Mouse (Mus musculus) lung, embryonic 15.5 days (tissue): Measurements from ENCODE around the gene Lgmn. TPM values are rescaled to one million over a fixed set of nuclear protein-coding genes. Genes with fewer than 3 reads are reported as not detected.

Source experiments
- ATAC-seq: fragments of 200-750 bp; cut with Nextera tagmentation; 2 replicates; pipeline ENCODE4 v1.8.0; 2017; ENCODE audit warnings: moderate number of reproducible peaks, borderline replicate concordance; ENCODE audit not compliant: low FRiP score, low TSS enrichment; ENCODE audit errors: extremely low read depth
- H3K27ac ChIP-seq: fragments of 300-500 bp; sonication (generic); 2 replicates; pipeline ENCODE4 v1.5.1; 2015; ENCODE audit warnings: moderate library complexity, mild to moderate bottlenecking, inconsistent platforms
- H3K27me3 ChIP-seq: fragments of 300-500 bp; sonication (generic); 2 replicates; pipeline ENCODE4 v1.6.1; 2015; ENCODE audit warnings: inconsistent platforms
- H3K36me3 ChIP-seq: fragments of 300-500 bp; sonication (generic); 2 replicates; pipeline ENCODE4 v1.6.1; 2015; ENCODE audit warnings: inconsistent platforms
- H3K4me1 ChIP-seq: fragments of 300-500 bp; sonication (generic); 2 replicates; pipeline ENCODE4 v1.6.1; 2015; ENCODE audit warnings: inconsistent platforms
- H3K4me2 ChIP-seq: fragments of 300-500 bp; sonication (generic); 2 replicates; pipeline ENCODE4 v1.6.1; 2015; ENCODE audit warnings: inconsistent platforms, mild to moderate bottlenecking, moderate library complexity
- H3K4me3 ChIP-seq: fragments of 300-500 bp; sonication (generic); 2 replicates; pipeline ENCODE4 v1.5.1; 2015; ENCODE audit warnings: mild to moderate bottlenecking, inconsistent platforms
- H3K9ac ChIP-seq: fragments of 300-500 bp; sonication (generic); 2 replicates; pipeline ENCODE4 v1.6.1; 2015; ENCODE audit warnings: inconsistent platforms
- H3K9me3 ChIP-seq: fragments of 300-500 bp; sonication (generic); 2 replicates; pipeline ENCODE4 v1.6.1; 2016; ENCODE audit warnings: inconsistent platforms
- WGBS: fragments of 180-500 bp; shearing (Covaris S2); methylation state at CpG from one replicate; pipeline ENCODE4 v1.1.7; 2015; 5-methylcytosine and 5-hydroxymethylcytosine counted together
- polyA plus RNA-seq: library from polyadenylated mRNA; unstranded; fragments of >200 nt; fragmentation: Nextera tagmentation; extraction: Ambion mirVana; gene quantifications from 2 replicates; pipeline ENCODE4 v1.2.1, GENCODE M21; 2015

Gene Lgmn
- polyA plus RNA-seq, 1 experiment from 2014 or later, result 127 TPM

DNA sequence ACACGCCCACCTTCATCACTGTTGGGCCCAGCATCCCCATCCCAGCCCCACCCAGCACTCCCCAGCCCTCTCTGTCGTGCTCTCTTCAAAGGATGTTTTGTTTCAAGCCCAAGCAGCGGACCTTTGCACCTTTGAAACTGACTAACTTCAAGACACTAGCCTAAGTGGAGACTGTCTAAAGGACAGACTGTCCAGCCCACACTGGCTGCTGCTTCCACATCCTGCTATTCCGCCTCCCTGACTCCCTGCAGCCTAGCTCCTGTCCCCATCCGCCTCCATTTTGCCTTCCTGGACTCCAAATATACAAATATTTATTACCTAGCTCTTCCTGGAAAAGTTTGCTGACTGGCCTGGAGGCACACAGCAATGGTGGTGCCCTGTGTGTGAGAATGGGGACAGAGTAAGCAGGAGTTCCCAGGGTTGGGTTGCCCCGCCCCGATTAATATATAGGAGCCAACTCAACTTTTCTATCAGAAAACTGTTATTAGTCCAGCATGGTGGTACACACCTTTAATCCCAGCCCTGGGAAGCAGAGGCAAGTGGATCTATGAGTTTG, 22.6 kb downstream of the Lgmn start:
- Histone ChIP-seq H3K36me3 (no peaks in the 10 kb centered on the region), H3K27ac (no peak overlapping the region), H3K9me3 (no peaks in the 10 kb centered on the region), H3K27me3 (no peaks in the 10 kb centered on the region), H3K4me3 (no peak overlapping the region), H3K4me1 (peaks cover 26% of the 10 kb centered on the region), H3K4me2 (no peak overlapping the region), H3K9ac (no peak overlapping the region)
- ATAC-seq, result peak; percentile 16; the same call in 1 of the 2 replicates
- 68% methylated on average over 7 of the region's 7 CpGs for WGBS

DNA sequence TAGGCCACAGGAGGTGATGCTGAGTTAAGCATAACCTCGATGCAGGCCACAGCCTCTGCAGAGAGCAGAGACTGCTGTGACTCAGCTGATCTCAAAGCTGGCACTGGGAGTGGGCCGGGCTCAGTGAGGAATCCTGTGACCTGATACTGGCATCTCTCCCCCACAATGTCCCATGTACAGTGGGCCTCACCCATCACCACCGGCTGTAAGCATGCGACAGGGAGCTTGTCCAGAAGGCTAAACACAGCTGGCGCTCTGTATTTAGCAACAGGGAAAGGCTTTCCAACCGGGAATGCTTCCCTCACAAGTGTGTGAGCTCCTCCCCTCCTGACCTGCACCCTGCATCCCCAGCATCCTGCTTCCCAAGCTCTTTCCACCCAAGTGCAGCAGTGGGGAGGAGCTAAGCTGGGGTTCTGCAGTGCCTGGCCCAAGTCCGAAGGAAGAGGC, 23.2 kb downstream of the Lgmn start:
- peaks cover 26% of the 10 kb centered on the region for H3K4me1 ChIP-seq
- 28% methylated on average over 7 of the region's 7 CpGs for WGBS
- no peak overlapping the region for H3K4me3 ChIP-seq
- H3K9me3 ChIP-seq, result no peaks in the 10 kb centered on the region
- H3K4me2 ChIP-seq, result no peak overlapping the region
- no peak overlapping the region for H3K27ac ChIP-seq
- H3K27me3 ChIP-seq, result no peaks in the 10 kb centered on the region
- no peaks in the 10 kb centered on the region for H3K36me3 ChIP-seq
- H3K9ac ChIP-seq, result no peak overlapping the region
- peak; percentile 72; the same call in 1 of the 2 replicates for ATAC-seq

DNA sequence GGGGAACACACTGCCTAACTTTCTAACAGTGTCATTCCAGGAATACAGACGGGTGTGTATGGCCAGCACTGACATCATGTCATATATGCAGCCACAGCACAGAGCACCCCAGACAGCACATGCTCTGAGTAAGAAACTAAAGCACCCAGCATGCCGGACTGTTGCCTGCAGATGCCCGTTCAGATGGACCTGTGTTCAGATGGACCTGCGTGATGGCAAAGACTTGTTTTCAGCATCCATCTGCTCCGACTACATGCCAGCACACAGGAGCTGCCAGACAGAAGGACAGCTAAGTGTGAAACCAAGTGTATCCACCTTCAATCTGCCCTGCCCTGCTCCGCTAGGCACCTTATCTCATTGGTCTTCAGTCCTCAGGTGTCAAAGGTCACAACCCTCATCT, 24.9 kb downstream of the Lgmn start:
- no peak overlapping the region for H3K4me2 ChIP-seq
- no peaks in the 10 kb centered on the region for H3K27me3 ChIP-seq
- ATAC-seq, result no peak
- no peak overlapping the region for H3K4me3 ChIP-seq
- WGBS, result 85% methylated on average over 6 of the region's 6 CpGs
- H3K9ac ChIP-seq, result no peak overlapping the region
- H3K9me3 ChIP-seq, result no peaks in the 10 kb centered on the region
- no peak overlapping the region for H3K27ac ChIP-seq
- no peaks in the 10 kb centered on the region for H3K36me3 ChIP-seq
- H3K4me1 ChIP-seq, result peaks cover 16% of the 10 kb centered on the region

DNA sequence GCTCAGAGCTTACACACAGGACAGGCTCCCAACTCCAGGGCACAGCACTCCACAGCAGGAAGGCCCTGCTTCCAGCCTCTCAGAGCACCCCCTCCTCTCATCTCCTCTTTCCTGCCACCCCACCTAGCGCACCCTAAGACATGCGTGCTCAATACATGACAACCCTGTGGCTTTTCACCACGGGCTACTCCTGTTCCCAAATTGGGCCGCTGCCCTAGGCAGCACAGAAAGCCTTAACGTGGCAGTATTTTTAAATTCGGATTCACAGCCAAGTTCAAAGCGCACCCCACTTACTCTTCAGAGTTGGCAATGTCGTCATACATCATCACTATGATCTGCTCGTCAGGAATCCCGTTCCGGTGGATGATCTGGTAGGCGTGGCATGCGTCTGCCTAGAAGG, 26.4 kb downstream of the Lgmn start:
- no peak overlapping the region for H3K4me2 ChIP-seq
- H3K27ac ChIP-seq, result no peak overlapping the region
- H3K27me3 ChIP-seq, result no peaks in the 10 kb centered on the region
- H3K9ac ChIP-seq, result no peak overlapping the region
- H3K36me3 ChIP-seq, result no peaks in the 10 kb centered on the region
- H3K4me3 ChIP-seq, result no peak overlapping the region
- WGBS, result 83% methylated on average over 13 of the region's 13 CpGs
- H3K9me3 ChIP-seq, result no peaks in the 10 kb centered on the region
- H3K4me1 ChIP-seq, result peaks cover 12% of the 10 kb centered on the region
- no peak for ATAC-seq

DNA sequence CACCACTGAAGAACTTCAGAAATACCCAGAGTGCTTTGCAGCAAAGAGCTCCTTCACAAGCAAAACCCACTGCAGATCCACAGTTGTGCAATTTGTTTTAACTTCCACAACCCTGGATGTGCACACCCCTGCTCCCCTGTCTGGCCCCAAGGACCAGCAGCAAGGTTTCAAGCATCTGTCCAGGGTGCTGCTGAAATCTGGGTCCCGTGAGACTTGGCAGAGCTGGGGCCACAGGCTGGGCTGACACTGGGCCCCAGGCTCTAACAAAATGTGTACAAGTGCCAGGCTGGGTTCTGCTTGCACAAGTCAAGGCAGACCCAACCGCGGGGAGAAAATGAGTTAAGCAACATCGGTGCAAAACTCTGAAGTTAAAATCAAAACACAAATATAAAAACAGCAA, 41.0 kb downstream of the Lgmn start:
- Histone ChIP-seq H3K27ac (no peak overlapping the region), H3K9me3 (no peaks in the 10 kb centered on the region), H3K4me3 (no peak overlapping the region), H3K9ac (no peak overlapping the region), H3K4me1 (0 out of 2 replicates have a peak, but pooled peaks cover 4% of the 10 kb centered on the region), H3K27me3 (no peaks in the 10 kb centered on the region), H3K4me2 (no peak overlapping the region), H3K36me3 (peaks cover 25% of the 10 kb centered on the region; the same call in 1 of the 2 replicates)
- no peak for ATAC-seq
- 88% methylated on average over 4 of the region's 4 CpGs for WGBS

DNA sequence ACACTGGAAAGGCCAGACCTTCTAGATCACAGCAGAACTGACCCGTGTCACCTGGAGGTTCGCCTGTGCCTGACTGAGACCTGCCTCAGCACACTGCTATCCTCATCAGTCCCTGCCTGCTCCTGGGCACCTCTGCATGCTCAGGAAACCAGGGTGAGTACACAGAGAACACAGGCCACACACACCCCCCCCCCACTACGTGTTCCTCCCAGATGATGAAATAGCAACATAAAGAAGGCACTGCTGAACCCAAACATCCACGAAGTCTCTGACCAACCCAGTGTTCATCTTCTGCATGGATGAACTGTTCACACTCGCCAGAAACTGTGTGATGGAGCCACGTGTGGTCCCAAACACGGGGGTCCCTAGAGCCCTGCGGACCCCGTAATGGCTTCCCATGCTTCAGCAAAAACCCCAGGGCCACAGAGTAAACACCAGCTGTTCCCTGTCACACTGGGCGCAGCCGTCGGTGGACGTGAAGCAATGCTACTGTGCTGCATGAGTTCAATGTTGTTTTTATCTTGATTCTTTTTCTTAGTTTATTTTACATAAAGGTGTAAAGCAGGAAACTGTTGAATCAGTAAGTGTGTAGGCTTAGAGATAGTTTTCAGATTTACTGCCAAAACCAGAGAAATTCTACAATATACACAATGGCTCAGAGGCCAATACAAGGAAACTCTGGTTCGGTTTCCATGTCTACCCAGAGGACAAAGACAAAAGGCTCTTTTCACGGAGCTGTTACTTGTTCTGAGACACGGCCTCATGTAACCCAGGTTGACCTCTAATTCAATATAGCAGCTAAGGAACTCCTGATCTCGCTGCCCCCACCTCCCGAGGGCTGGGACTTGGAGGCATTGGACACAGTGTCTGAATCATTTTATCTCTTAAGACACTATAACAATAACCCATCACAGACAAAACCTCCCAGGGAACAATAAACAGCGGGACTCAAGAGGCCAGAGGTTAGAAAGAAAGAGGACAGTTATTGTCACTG, 43.3 kb downstream of the Lgmn start:
- ATAC-seq, result peak; percentile 49; the same call in 1 of the 2 replicates
- H3K27me3 ChIP-seq, result no peaks in the 10 kb centered on the region
- 41% methylated on average over 19 of the region's 19 CpGs for WGBS
- H3K4me2 ChIP-seq, result no peak overlapping the region
- H3K4me1 ChIP-seq, result 0 out of 2 replicates have a peak, but pooled peaks cover 4% of the 10 kb centered on the region
- H3K9me3 ChIP-seq, result no peaks in the 10 kb centered on the region
- H3K27ac ChIP-seq, result no peak overlapping the region
- H3K36me3 ChIP-seq, result peaks cover 20% of the 10 kb centered on the region; the same call in 1 of the 2 replicates
- H3K4me3 ChIP-seq, result no peak overlapping the region
- no peak overlapping the region for H3K9ac ChIP-seq

DNA sequence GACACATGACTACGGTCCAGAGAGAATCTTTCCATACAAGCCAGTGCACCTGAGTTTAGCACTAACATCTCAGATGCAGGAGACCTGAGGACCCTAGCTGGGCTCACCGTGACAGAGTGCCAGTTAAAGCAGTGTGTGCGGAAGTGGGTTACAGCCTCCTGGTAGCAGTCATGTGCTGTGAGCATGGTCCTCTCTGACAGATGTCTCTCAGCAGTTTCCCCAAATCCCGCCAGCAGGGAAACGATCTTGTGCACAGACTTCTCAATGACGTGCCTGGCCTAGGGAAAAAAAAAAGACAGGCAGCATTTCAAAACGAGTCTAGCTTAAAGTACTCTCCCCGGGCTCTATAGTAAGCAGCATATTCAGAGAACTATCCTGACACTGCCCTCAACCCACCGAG, 44.1 kb downstream of the Lgmn start:
- WGBS, result 71% methylated on average over 9 of the region's 9 CpGs
- Histone ChIP-seq H3K27ac (no peak overlapping the region), H3K9ac (no peak overlapping the region), H3K36me3 (peaks cover 19% of the 10 kb centered on the region; the same call in 1 of the 2 replicates), H3K4me3 (no peak overlapping the region), H3K4me2 (no peak overlapping the region), H3K4me1 (0 out of 2 replicates have a peak, but pooled peaks cover 4% of the 10 kb centered on the region), H3K27me3 (no peaks in the 10 kb centered on the region), H3K9me3 (no peaks in the 10 kb centered on the region)
- no peak for ATAC-seq

DNA sequence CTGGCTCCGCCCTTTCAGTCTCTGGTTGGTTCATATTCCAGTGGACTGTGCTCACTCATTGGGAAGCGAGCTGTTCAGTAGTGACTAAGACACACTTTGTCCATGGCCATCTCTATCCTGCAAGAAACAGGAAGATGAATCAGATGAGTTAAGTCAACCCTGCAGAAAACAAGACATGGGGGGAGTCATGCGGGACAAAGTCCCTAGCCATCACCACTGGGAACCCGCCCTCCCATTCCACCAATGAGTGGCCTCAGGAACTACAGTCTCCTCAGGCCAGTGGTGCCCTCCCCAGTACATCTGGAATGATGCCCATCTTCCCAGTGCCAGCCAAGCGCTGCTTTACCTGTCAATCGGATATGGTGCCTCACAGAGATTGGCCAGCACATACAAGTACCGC, 45.1 kb downstream of the Lgmn start:
- 88% methylated on average over 7 of the region's 7 CpGs for WGBS
- H3K36me3 ChIP-seq, result peaks cover 18% of the 10 kb centered on the region; the same call in 1 of the 2 replicates
- H3K4me3 ChIP-seq, result no peak overlapping the region
- 0 out of 2 replicates have a peak, but pooled peaks cover 4% of the 10 kb centered on the region for H3K4me1 ChIP-seq
- ATAC-seq, result no peak
- no peaks in the 10 kb centered on the region for H3K27me3 ChIP-seq
- no peak overlapping the region for H3K27ac ChIP-seq
- H3K9me3 ChIP-seq, result no peaks in the 10 kb centered on the region
- H3K4me2 ChIP-seq, result no peak overlapping the region
- no peak overlapping the region for H3K9ac ChIP-seq

DNA sequence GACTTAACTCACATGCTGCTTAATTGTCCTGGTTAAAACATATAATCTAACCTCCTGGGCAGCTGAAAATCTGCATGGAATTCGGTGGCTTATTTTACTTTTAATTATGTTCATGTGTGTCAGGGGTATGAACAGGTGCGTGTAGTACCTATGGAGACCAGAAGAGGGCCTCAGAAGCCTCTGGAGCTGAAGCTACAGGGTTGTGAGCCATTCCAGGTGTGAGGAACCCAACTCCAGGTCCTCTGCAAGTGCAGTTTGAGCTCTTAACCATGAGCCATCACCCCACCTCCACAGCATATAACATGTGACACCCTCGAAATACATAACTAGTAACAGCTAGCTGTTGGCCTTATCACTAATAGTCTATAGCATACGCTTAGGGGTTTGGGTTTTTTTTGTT, 47.6 kb downstream of the Lgmn start:
- 73% methylated on average over 4 of the region's 4 CpGs for WGBS
- no peak overlapping the region for H3K4me3 ChIP-seq
- no peak for ATAC-seq
- H3K36me3 ChIP-seq, result peaks cover 17% of the 10 kb centered on the region; the same call in 1 of the 2 replicates
- H3K27ac ChIP-seq, result no peak overlapping the region
- H3K9me3 ChIP-seq, result no peaks in the 10 kb centered on the region
- H3K9ac ChIP-seq, result no peak overlapping the region
- H3K27me3 ChIP-seq, result no peaks in the 10 kb centered on the region
- 0 out of 2 replicates have a peak, but pooled peaks cover 4% of the 10 kb centered on the region for H3K4me1 ChIP-seq
- no peak overlapping the region for H3K4me2 ChIP-seq

DNA sequence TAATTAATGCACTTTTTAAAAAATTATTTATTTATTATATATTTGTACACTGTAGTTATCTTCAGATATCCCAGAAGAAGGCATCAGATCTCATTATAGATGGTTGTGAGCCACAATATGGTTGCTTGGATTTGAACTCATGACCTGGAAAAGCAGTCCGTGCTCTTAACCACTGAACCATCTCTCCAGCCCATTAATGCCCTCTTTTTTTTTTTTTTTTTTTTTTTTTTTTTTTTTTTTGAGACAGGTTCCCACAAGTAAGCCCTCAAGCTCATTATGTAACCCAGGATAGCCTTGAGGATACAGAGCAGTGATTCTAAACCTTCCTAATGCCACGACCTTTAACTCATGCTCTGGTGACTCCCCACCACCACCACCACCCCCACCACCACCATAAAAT, 48.5 kb downstream of the Lgmn start:
- Histone ChIP-seq H3K27ac (no peak overlapping the region), H3K4me3 (no peak overlapping the region), H3K4me2 (no peak overlapping the region), H3K9ac (no peak overlapping the region), H3K9me3 (no peaks in the 10 kb centered on the region), H3K4me1 (no peaks in the 10 kb centered on the region), H3K36me3 (peaks cover 21% of the 10 kb centered on the region), H3K27me3 (no peaks in the 10 kb centered on the region)
- no peak for ATAC-seq
- 83% methylated on average over 2 of the region's 2 CpGs for WGBS

DNA sequence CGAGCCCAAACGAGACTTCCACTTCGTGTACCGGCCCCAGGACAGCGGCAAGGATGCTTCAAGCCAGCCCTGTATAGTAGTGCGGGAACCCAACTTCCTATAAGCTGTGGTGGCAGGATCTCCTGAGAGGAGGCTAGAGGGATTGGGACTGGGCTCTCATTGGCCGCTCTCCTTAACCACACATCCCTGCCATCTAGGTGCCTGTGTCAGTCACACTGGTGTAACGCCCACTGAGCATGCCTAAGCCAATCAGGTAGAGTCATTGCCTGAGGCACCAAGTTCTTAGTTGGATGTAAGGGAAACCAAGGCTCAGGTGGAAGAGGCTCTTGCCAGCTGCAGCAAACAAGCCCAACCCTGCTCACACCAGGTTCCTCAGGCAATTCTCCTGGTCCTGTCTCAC, 49.6 kb downstream of the Lgmn start:
- Histone ChIP-seq H3K27me3 (no peaks in the 10 kb centered on the region), H3K36me3 (peaks cover 21% of the 10 kb centered on the region), H3K4me2 (no peak overlapping the region), H3K4me1 (no peaks in the 10 kb centered on the region), H3K9me3 (no peaks in the 10 kb centered on the region), H3K9ac (no peak overlapping the region), H3K27ac (no peak overlapping the region), H3K4me3 (no peak overlapping the region)
- 44% methylated on average over 8 of the region's 8 CpGs for WGBS
- no peak for ATAC-seq
